Mouse (Mus musculus) ES-Bruce4 (cell line): Measurements from ENCODE around the gene Ncs1.

Source experiments
- CTCF ChIP-seq: IDR thresholded peaks from one replicate; pipeline ENCODE4 v1.8.1; 2011; ENCODE audit warnings: low read depth, low read length
- EP300 ChIP-seq: IDR thresholded peaks from 2 replicates; pipeline ENCODE4 v1.6.1; 2011; ENCODE audit warnings: low read depth, low read length; ENCODE audit not compliant: insufficient read depth

GRCm38 (mm10) chr2:31282266-31282665, 36.6 kb downstream of the Ncs1 start:
- TF ChIP-seq EP300 (no peak), CTCF (peak; percentile 79)
